Mouse (Mus musculus) intestine, embryonic 15.5 days (tissue): Measurements from ENCODE around the gene Stt3b. TPM values are rescaled to one million over a fixed set of nuclear protein-coding genes. Genes with fewer than 3 reads are reported as not detected.

ENCODE experiments used
- ATAC-seq: fragments of 200-750 bp; cut with Nextera tagmentation; 2 replicates; pipeline ENCODE4 v1.8.0; 2017; ENCODE audit warnings: moderate TSS enrichment, moderate library complexity
- H3K27ac ChIP-seq: fragments of 300-500 bp; sonication (generic); 2 replicates; pipeline ENCODE4 v1.5.1; 2015; ENCODE audit warnings: mild to moderate bottlenecking, inconsistent platforms
- H3K27me3 ChIP-seq: fragments of 300-500 bp; sonication (generic); replicated peaks from 2 replicates; pipeline ENCODE4 v1.6.1; 2015; ENCODE audit warnings: inconsistent platforms
- H3K36me3 ChIP-seq: fragments of 300-500 bp; sonication (generic); 2 replicates; pipeline ENCODE4 v1.6.1; 2015; ENCODE audit warnings: inconsistent platforms
- H3K4me1 ChIP-seq: fragments of 300-500 bp; sonication (generic); replicated peaks from 2 replicates; pipeline ENCODE4 v1.6.1; 2015; ENCODE audit warnings: inconsistent platforms
- H3K4me2 ChIP-seq: fragments of 300-500 bp; sonication (generic); replicated peaks from 2 replicates; pipeline ENCODE4 v1.6.1; 2015; ENCODE audit warnings: mild to moderate bottlenecking, inconsistent platforms
- H3K4me3 ChIP-seq: fragments of 300-500 bp; sonication (generic); replicated peaks from 2 replicates; pipeline ENCODE4 v1.5.1; 2015; ENCODE audit warnings: inconsistent platforms
- H3K9ac ChIP-seq: fragments of 300-500 bp; sonication (generic); 2 replicates; pipeline ENCODE4 v1.6.1; 2015; ENCODE audit warnings: inconsistent platforms
- H3K9me3 ChIP-seq: fragments of 300-500 bp; sonication (generic); 2 replicates; pipeline ENCODE4 v1.6.1; 2016; ENCODE audit warnings: inconsistent platforms
- WGBS: fragments of 180-500 bp; shearing (Covaris S2); methylation state at CpG from one replicate; pipeline ENCODE4 v1.1.7; 2015; 5-methylcytosine and 5-hydroxymethylcytosine counted together
- polyA plus RNA-seq: library from polyadenylated mRNA; unstranded; fragments of >200 nt; fragmentation: Nextera tagmentation; extraction: Ambion mirVana; gene quantifications from 2 replicates; pipeline ENCODE4 v1.2.1, GENCODE M21; 2015

Stt3b gene
- polyA plus RNA-seq, 1 experiment from 2014 or later: 128 TPM

GRCm38 (mm10) chr9:115224744-115225354 lies 85.4 kb downstream of the Stt3b start:
- Histone ChIP-seq H3K27me3 (no peaks in the 10 kb centered on the region), H3K4me2 (no peak overlapping the region), H3K27ac (no peak overlapping the region), H3K9ac (no peak overlapping the region), H3K36me3 (no peaks in the 10 kb centered on the region), H3K9me3 (no peaks in the 10 kb centered on the region), H3K4me3 (no peak overlapping the region), H3K4me1 (no peaks in the 10 kb centered on the region)
- 79% methylated on average over 7 of the region's 7 CpGs for WGBS
- ATAC-seq: no peak

GRCm38 (mm10) chr9:115221265-115221664 lies 89.0 kb downstream of the Stt3b start:
- Histone ChIP-seq H3K27ac (no peak overlapping the region), H3K9me3 (no peaks in the 10 kb centered on the region), H3K36me3 (no peaks in the 10 kb centered on the region), H3K27me3 (no peaks in the 10 kb centered on the region), H3K4me1 (no peaks in the 10 kb centered on the region), H3K4me2 (no peak overlapping the region), H3K9ac (no peak overlapping the region), H3K4me3 (no peak overlapping the region)
- WGBS: 92% methylated on average over 7 of the region's 7 CpGs
- no peak for ATAC-seq

- 83% methylated on average over 7 of the region's 7 CpGs for WGBS
- Histone ChIP-seq H3K27ac (no peak overlapping the region), H3K9me3 (no peaks in the 10 kb centered on the region), H3K36me3 (no peaks in the 10 kb centered on the region), H3K4me3 (no peak overlapping the region), H3K9ac (no peak overlapping the region), H3K4me2 (no peak overlapping the region), H3K27me3 (no peaks in the 10 kb centered on the region), H3K4me1 (peaks cover 4% of the 10 kb centered on the region)
- ATAC-seq: no peak
These were observed 89.8 kb downstream of the Stt3b start for GRCm38 (mm10) chr9:115220466-115220865.

- no peaks in the 10 kb centered on the region for H3K27me3 ChIP-seq
- WGBS: 24% methylated on average over 9 of the region's 9 CpGs
- peak; percentile 50; the same call in 1 of the 2 replicates for ATAC-seq
- no peaks in the 10 kb centered on the region for H3K9me3 ChIP-seq
- no peak overlapping the region for H3K27ac ChIP-seq
- no peak overlapping the region for H3K4me3 ChIP-seq
- no peak overlapping the region for H3K9ac ChIP-seq
- H3K36me3 ChIP-seq: no peaks in the 10 kb centered on the region
- no peak overlapping the region for H3K4me2 ChIP-seq
- H3K4me1 ChIP-seq: peaks cover 12% of the 10 kb centered on the region
These were observed 92.2 kb downstream of the Stt3b start for GRCm38 (mm10) chr9:115217984-115218383.

DNA sequence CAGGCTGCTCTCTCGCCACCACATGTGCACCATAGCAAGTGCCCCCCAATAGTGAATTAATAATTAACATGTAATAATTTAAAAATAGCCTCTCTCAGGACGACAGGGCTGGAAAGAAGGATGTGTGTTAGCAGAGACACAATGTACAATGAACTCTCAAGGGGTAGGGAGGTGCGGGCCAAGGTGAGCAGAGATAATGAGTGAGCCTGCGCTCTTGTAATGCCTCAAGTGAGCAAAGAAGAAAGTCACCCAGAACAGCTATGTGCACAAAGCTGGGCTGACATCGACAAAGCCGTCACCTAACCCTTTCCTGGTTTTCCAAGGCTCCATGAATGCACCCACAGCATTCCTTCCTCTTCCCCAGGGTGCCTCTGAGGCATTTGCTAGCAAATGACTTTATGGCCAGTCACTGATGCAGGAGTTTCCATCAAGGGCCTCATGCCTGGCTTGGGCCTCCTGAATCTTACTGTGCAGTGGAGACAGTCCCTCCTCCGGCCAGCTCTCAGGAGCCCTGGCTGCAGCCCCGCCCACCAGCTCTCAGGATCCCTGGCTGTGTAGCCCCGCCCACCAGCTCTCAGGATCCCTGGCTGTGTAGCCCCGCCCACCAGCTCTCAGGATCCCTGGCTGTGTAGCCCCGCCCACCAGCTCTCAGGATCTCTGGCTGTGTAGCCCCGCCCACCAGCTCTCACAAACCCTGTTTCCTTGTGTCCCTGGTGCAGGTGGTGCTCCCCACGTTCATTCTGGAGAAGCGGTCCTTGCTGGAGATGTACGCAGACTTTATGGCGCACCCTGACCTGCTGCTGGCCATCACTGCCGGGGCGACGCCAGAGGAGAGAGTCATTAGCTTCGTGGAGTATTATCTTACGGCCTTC lies 94.2 kb downstream of the Stt3b start:
- ATAC-seq: peak; percentile 93
- H3K4me2 ChIP-seq: peak overlapping the region; percentile 43
- H3K27me3 ChIP-seq: no peaks in the 10 kb centered on the region
- H3K4me1 ChIP-seq: peaks cover 12% of the 10 kb centered on the region
- peak overlapping the region; percentile 58; the same call in 1 of the 2 replicates for H3K27ac ChIP-seq
- no peak overlapping the region for H3K9ac ChIP-seq
- H3K9me3 ChIP-seq: no peaks in the 10 kb centered on the region
- no peak overlapping the region for H3K4me3 ChIP-seq
- H3K36me3 ChIP-seq: no peaks in the 10 kb centered on the region
- 27% methylated on average over 21 of the region's 21 CpGs for WGBS

DNA sequence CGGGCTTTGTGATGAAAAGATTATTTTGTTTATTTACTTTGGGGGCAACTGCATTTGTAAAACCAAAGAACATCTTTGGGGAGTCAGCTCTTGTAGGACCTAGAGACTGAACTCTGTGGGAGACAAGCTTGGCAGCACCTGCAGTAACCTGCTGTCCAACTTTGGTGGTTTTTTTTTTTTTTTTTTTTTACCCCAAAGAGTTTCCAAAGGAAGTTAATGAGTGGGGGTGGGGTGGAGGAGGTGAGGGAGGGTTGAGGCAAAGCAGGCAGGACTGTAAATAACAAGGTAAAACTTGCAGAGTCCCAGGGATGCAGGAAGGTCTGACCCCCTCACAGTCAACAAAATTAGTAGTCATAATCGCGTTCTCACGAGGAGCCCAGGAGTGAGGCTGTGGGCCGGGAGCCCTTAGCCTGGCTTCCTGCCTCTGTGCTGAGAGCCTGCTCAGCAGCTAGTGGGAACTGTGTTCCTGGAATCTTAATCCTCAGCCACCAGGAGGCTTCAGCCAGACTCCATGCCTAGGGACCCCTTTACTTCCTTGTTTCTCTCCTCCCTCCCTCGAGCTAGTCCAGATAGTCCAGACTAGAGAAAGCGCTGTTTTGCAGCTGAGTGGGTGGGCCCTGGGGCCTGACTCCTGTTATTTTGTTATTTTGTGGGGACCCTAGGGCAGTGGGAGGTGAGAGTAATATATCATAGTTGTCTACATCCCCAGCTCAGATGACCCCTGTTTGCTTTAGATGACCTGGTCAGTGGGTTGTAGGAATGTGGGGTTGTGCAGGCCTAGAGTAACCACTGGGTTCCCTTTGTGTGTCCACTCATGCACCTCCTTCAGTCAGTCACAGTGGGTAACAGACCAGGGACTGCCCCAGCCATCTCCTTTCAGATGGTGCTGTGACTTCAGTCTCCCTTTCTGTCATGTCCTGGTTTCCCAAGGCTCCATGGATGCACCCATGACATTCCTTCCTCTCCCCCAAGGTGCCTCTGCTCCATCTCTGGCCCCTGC lies 95.3 kb downstream of the Stt3b start:
- H3K4me1 ChIP-seq: peaks cover 12% of the 10 kb centered on the region
- H3K4me3 ChIP-seq: no peak overlapping the region
- no peak overlapping the region for H3K9ac ChIP-seq
- H3K27ac ChIP-seq: 0 out of 2 replicates have a peak overlapping the region, but pooled peaks have one; percentile 58
- WGBS: 19% methylated on average over 7 of the region's 7 CpGs
- H3K4me2 ChIP-seq: no peak overlapping the region
- H3K36me3 ChIP-seq: no peaks in the 10 kb centered on the region
- H3K9me3 ChIP-seq: no peaks in the 10 kb centered on the region
- no peaks in the 10 kb centered on the region for H3K27me3 ChIP-seq
- ATAC-seq: peak; percentile 25

DNA sequence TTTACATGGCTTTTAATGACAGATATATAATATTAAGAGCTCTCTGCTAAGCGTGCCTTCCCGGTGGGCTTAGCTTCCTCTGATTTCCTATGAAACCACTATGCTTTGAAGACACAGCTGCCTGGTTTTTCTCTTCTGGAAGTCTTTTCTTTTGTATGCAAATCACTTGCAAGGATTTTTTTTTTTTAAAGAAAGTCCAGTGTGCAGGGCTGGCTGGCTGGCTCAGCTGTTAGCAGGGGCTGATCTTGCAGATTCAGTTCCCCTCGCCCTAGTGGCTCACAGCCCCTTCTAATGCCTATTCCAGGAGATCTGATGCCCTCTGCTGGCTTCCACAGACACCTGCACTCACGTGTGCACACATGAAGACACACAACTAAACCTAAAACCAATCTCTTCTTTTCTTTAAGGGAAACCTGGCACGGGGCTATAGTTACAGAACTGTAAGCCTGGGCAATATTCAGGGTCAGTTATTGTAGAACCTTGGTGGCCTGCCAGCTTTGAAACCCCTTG lies 96.4 kb downstream of the Stt3b start:
- ATAC-seq: no peak
- H3K9ac ChIP-seq: no peak overlapping the region
- H3K4me3 ChIP-seq: no peak overlapping the region
- no peak overlapping the region for H3K27ac ChIP-seq
- H3K36me3 ChIP-seq: no peaks in the 10 kb centered on the region
- WGBS: 89% methylated on average over 5 of the region's 5 CpGs
- no peaks in the 10 kb centered on the region for H3K9me3 ChIP-seq
- H3K4me1 ChIP-seq: peaks cover 12% of the 10 kb centered on the region
- no peak overlapping the region for H3K4me2 ChIP-seq
- no peaks in the 10 kb centered on the region for H3K27me3 ChIP-seq

GRCm38 (mm10) chr9:115210535-115210934 lies 99.7 kb downstream of the Stt3b start:
- H3K4me3 ChIP-seq: no peak overlapping the region
- 84% methylated on average over 12 of the region's 12 CpGs for WGBS
- no peak for ATAC-seq
- H3K27ac ChIP-seq: no peak overlapping the region
- H3K4me2 ChIP-seq: no peak overlapping the region
- H3K36me3 ChIP-seq: no peaks in the 10 kb centered on the region; the same call in 1 of the 2 replicates
- H3K9ac ChIP-seq: no peak overlapping the region
- peaks cover 8% of the 10 kb centered on the region for H3K4me1 ChIP-seq
- no peaks in the 10 kb centered on the region for H3K9me3 ChIP-seq
- H3K27me3 ChIP-seq: no peaks in the 10 kb centered on the region

DNA sequence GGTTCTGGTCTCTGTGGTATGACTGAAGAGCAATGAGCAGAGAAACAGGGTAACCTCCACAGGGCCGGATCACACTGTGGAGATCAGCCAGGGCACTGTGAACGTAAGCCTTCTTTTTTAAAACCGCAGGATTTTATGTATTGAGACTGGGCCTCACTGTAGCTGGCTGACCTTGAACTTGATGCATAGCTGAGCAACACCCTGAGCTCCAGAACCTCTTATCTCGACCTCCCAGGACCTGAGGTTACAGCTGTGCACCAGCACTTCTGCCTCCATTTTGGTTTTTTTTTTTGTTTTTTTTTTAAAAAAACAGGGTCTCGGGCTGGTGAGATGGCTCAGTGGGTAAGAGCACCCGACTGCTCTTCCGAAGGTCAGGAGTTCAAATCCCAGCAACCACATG lies 100.5 kb downstream of the Stt3b start:
- Histone ChIP-seq H3K4me3 (no peak overlapping the region), H3K9ac (no peak overlapping the region), H3K4me1 (peaks cover 1% of the 10 kb centered on the region), H3K27me3 (no peaks in the 10 kb centered on the region), H3K27ac (no peak overlapping the region), H3K36me3 (no peaks in the 10 kb centered on the region; the same call in 1 of the 2 replicates), H3K9me3 (no peaks in the 10 kb centered on the region), H3K4me2 (no peak overlapping the region)
- WGBS: 85% methylated on average over 7 of the region's 7 CpGs
- no peak for ATAC-seq

GRCm38 (mm10) chr9:115206219-115206618 lies 104.0 kb downstream of the Stt3b start:
- H3K27ac ChIP-seq: no peak overlapping the region

GRCm38 (mm10) chr9:115205491-115205890 lies 104.7 kb downstream of the Stt3b start:
- 3% methylated on average over 6 of the region's 6 CpGs for WGBS
- Histone ChIP-seq H3K9ac (no peak overlapping the region), H3K4me1 (no peaks in the 10 kb centered on the region; the same call in none of the 2 replicates), H3K9me3 (no peaks in the 10 kb centered on the region), H3K27ac (no peak overlapping the region), H3K27me3 (no peaks in the 10 kb centered on the region), H3K4me2 (peak overlapping the region; percentile 45), H3K4me3 (no peak overlapping the region), H3K36me3 (no peaks in the 10 kb centered on the region; the same call in 1 of the 2 replicates)
- peak; percentile 86 for ATAC-seq

More at GRCm38 (mm10) chr9:115206219-115206618, 104.0 kb downstream of the Stt3b start:
- ATAC-seq: 0 out of 2 replicates have a peak, but pooled peaks have one; percentile 30
- Histone ChIP-seq H3K4me1 (no peaks in the 10 kb centered on the region; the same call in none of the 2 replicates), H3K4me3 (no peak overlapping the region), H3K9ac (no peak overlapping the region), H3K27me3 (no peaks in the 10 kb centered on the region), H3K9me3 (no peaks in the 10 kb centered on the region), H3K4me2 (no peak overlapping the region), H3K36me3 (no peaks in the 10 kb centered on the region; the same call in 1 of the 2 replicates)
- WGBS: 53% methylated on average over 5 of the region's 5 CpGs
